Mouse (Mus musculus): ENCODE results near the gene F9.
"Not testable (repeated sequence)": the region's sequence is repeated elsewhere in the genome, so short reads cannot be mapped to it uniquely, and the experiment has no call there.

Gene F9

DNA sequence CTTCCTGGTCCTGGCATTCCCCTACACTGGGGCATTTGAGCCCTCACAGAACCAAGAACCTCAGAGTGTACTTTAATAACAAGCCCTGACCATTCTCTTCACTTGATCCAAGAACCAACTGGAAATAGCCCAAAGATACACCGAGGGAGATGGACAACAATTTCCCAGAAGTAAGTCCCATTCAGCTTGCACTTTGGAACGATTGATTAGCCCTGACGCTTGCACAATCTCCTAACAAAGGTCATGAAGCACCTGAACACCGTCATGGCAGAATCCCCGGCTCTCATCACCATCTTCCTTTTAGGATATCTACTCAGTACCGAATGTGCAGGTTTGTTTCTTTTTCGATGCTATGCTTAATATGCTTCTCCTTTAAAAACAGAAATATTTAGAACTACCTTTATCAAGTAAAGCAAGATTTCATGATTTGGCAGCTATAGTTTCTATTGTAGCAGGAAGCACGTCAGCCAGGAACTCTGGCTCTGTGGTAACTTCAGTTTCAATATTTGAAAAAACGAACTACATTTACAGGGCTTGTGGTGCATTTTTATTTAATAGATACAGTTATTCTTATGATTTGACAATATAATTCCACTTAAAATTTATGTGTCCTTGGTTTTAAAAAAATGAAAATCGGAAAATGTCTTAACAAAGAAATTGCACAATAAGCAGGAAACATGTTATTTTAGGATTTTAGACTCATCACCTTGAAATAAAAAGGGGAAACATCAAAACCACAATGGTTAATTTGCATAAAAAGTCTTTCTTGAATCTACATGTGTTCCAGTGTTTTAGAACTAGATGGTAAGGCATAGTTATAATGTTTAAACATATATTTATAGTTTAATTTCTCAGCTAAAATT, at the start of gene F9:
Gene F9 (plus strand): TSS at position 244 of the 863 bp plus-strand sequence.
- no peak for DNase-seq

DNA sequence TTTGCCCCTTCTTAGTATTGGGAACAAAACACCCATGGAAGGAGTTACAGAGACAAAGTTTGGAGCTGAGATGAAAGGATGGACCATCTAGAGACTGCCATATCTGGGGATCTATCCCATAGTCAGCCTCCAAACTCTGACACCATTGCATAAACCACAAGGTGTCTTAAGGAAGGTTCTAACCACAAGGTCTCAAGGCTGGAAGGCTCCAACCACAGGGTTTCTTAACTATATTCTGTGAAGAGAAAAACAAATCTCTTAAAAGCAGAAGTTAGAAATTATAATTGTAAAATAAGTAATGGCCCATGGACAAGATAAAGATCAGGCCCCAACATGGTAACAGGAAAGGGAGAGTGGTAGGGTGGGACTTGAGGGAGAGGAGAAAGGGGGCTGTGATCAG, 29.5 kb upstream of the F9 start:
- not testable (repeated sequence) for DNase-seq

DNA sequence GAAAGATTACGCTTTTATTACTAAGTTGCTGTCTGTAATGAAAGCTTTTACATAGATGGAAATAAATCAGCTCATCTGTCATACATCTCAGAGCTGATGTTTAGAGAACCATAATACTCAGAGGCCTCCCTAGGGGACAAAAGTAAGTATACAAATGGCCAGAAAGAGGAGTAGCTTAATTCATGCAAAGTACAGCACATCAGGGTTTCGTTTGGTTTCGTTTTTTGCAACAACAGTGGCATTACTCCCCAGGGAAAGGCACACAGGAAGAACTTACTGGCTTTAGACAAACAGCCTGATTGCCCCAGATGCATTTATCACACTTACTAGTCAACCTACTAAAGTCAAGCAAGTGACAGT, 800 bp downstream of the F9 start:
- DNase-seq, result no peak

DNA sequence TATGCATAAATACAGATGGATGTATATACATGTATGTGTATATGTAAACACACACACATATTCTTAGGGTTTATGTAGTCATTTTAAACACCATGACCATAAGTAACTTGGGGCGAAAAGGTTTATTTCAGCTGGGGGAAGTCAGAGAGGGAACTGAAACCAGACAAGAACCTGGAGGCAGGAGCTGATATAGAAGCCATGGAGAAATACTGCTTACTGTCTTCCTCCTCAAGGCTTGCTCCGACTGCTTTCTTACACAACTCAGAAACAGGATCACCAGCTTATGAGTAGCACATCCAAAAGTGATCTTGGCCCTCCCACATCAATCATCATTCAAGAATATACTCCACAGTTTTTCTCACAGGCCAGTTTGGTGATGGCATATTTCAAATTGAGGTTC, 2.2 kb downstream of the F9 start:
- DNase-seq, result no peak

DNA sequence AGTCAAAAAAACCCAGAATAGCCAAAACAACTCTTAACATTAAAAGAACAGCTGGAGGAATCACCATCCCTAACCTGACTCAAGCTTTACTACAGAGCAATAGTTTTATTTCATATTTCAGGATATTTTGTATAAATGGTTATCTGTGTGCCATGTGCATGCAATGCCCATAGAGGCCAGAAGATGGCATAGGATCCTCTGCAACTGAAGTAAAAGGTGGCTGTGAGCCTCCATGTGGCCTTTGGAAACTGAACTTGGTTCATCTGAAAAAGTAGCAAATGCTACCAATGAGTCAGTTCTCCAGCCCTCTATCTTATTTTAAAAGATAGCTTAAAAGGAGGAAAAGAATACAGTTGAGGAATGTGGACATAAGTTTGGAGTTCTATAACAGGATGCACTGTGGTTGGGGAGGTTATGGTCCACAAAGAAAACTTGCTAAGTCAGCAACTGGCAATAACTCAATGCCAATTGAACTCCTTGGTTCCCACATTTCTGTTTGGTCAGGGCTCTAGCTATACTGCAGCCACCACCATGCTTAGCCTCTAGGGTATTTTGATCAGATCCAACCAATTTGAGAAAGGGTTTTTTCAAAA, 13.9 kb downstream of the F9 start:
- peak; percentile 27 for DNase-seq

DNA sequence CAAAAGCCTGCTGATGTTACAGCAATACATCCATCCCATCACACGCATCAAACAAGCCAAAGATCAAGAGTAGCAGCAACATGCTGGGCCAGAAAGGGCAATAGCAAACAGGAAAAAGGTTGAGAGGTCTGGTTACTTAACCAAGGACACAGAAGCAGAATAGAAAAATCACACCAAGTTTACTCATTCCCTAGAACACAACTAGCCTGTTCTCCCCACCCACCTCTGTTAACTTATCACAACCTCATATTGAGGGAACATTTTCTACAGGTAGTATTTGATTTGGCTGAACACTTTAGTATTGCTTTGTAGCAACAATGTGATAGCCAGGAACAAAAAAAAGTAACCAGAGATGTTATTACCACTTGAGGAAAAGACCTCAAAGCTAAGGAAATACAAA, 15.3 kb downstream of the F9 start:
- no peak for DNase-seq

DNA sequence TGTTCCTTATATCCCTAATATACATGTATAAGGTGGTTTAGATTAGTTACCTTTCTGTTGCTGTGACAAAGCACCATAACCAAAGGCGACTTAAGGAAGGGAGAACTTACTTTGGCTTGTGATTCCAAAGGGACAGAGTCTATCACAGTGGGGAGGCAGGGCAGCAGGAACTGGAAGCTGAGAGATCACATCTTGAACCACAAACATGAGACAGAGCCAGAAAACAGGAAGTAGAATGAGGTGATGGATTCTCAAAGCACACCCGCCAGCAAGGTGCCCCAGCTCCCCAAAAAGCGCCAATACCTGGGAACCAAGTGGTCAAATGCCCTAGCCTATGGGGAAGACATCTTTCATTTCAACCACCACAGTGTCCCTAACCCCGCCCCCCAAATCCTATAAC, 21.7 kb downstream of the F9 start:
- no peak for DNase-seq

DNA sequence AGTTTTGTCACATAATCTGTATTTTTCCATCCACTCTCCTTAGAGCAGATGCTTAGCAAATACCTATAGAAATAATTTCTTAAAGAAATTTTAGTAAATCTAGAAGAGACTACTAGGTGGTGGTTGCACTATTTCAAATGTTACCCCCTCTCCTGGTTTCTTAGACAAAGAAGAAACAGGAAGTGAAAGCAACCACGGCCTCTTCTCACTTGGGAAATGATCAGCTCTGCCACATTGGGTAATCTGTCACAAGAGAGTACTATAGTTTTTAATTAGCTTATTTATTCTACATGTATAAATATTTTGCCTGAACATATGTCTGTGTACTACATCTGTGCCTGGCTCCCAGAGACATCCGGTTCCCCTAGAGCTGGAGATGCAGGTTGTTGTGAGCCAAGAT, 22.3 kb downstream of the F9 start:
- DNase-seq, result no peak

DNA sequence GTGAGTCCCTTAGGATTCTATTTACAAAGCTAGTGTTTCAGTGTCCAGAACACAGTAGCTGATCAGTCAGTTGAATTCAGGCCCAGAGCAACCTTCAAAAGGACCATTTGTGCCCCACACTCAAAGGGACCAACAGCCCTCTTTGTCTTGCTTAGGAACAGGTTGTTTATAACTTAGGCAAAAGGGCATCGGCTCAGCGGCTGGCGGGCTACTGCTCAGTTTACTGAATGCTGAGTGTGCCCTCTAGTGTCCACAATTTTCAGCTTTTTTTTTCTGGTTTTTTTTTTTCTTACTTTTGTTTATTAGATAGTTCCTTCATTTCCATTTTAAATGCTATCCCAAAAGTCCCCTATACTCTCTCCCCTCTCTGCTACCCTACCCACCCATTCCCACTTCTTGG, 27.4 kb downstream of the F9 start:
- peak; percentile 57 for DNase-seq

DNA sequence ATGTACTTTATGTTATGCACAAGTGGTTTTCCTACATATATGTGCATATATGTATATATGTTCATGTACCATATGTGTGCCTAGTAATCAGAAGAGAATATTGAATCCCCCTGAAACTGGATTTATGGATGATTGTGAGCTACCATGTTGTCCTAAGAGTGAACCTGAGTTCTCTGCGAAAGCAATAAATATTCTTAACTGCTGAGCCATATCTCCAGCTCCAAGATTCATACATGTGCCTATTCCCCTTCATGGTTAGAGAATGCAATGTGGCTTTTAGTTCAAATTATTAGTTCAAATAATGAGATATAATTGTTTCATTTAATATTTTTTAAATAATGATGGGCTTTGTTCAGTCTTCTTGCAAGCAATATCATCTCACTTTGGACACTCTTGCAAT, 55.5 kb downstream of the F9 start:
- no peak for DNase-seq

DNA sequence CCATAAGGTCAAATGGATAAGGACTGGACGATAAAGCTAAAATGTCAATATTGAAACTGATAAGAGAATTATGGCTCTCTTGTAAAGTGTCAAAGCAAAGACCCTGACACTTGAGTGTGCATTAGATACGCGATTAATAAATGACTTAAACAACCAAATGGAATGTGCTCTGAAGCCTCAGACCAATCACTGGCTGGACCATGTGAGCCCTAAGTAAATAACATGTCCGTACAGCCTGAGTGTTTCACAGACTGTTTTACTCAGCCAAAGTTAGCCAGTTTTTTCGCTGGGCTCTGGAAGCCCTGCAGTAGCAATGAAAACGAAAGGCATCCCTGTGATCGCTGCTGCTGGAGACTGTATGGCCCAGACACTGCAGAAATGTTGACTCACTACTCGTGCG, 55.9 kb downstream of the F9 start:
- no peak for DNase-seq

DNA sequence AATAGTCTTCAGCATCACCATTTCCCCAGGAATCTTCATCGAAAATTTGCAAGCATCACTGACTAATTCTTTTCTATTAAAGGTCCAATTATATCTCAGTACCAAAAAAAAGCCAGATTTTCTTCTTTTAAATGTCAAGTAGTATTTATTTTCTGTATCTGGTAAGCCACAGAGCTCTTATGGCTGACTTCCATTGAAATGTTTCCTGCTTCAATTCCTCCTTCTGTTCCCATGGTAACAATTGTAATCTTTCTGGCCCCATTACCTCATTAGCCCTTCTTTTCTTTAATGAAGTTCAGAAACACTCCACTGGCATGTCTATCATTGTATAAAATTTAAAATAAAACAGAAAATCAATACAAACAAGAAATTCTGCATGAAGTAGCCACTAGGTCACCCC, 76.1 kb downstream of the F9 start:
- no peak for DNase-seq
